Mouse (Mus musculus): ENCODE data around the gene Pttg1. TPM values are rescaled to one million over a fixed set of nuclear protein-coding genes. Genes with fewer than 3 reads are reported as not detected.
A peak's percentile ranks its signal among the peaks of the same experiment; 100 is the strongest.

The Pttg1 gene
- polyA plus RNA-seq, 1 experiment from 2014 or later, result 62.8 TPM

- 76% methylated on average over 4 of the region's 4 CpGs for WGBS
These were observed 25.3 kb upstream of the Pttg1 start for GRCm38 (mm10) chr11:43451322-43451721.

DNA sequence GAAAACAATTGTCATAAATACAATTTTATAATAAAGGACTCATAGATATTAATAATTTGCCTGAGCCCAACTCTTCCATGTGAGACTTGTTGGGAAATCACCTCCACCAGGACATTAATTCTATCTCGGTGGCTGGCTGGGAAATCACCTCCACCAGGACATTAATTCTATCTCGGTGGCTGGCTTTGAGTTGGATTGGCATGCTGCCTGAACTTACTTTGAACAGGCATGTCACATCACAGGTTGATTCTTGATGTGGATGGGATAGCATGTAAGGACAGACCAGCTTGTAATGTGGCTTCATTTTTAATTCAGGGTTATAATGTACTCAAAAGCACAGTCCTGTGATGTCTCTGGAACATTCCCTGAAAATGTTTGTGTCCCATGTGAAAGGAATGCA, 23.9 kb upstream of the Pttg1 start:
- Histone ChIP-seq H3K9ac (ENCODE audit: low read length) (no peak overlapping the region), H3K4me1 (ENCODE audit: control insufficient read depth, insufficient read depth, low read length) (no peaks in the 10 kb centered on the region), H3K4me2 (ENCODE audit: low read depth) (no peak overlapping the region), H3K4me3 (ENCODE audit: low read depth, low read length) (no peak overlapping the region), H3K9me3 (ENCODE audit: control insufficient read depth, low read length) (no peaks in the 10 kb centered on the region), H3K27ac (ENCODE audit: low read depth, low read length) (no peak overlapping the region), H3K36me3 (ENCODE audit: control insufficient read depth, insufficient read depth, low read length) (peaks cover 11% of the 10 kb centered on the region), H3K27me3 (ENCODE audit: control insufficient read depth, insufficient read depth, low read length) (no peaks in the 10 kb centered on the region)
- no peak for ATAC-seq (ENCODE audit: insufficient read depth, low FRiP score, low TSS enrichment)
- no peak for DNase-seq (ENCODE audit: low spot score)
- 92% methylated on average over 2 of the region's 2 CpGs for WGBS

More at GRCm38 (mm10) chr11:43451322-43451721, 25.3 kb upstream of the Pttg1 start:
- H3K27ac ChIP-seq (ENCODE audit: low read depth, low read length), result no peak overlapping the region
- H3K4me1 ChIP-seq (ENCODE audit: control insufficient read depth, insufficient read depth, low read length), result no peaks in the 10 kb centered on the region
- no peak overlapping the region for H3K9ac ChIP-seq (ENCODE audit: low read length)
- peaks cover 4% of the 10 kb centered on the region for H3K36me3 ChIP-seq (ENCODE audit: control insufficient read depth, insufficient read depth, low read length)
- no peak for ATAC-seq (ENCODE audit: insufficient read depth, low FRiP score, low TSS enrichment)
- no peaks in the 10 kb centered on the region for H3K9me3 ChIP-seq (ENCODE audit: control insufficient read depth, low read length)
- H3K27me3 ChIP-seq (ENCODE audit: control insufficient read depth, insufficient read depth, low read length), result no peaks in the 10 kb centered on the region
- DNase-seq (ENCODE audit: low spot score), result no peak
- no peak overlapping the region for H3K4me2 ChIP-seq (ENCODE audit: low read depth)
- no peak overlapping the region for H3K4me3 ChIP-seq (ENCODE audit: low read depth, low read length)

DNA sequence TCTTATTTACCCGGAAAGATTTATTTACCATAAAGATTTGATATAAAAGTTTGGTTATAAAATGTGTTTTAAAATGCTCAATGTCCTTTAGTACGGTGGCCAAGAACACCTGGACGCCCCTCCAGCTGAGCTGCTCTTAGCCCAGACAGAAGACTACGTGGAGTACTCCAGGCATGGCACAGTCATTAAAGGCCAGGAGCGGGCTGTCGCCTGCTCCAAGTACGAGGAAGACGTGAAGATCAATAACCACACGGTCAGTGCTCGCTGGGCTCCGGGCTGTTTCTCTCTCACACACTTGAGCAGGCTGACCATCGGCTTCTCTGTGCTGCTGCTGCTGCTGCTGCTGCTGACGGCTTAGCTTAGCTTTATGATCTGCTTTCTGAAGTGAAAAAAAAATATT, 17.1 kb upstream of the Pttg1 start:
- no peak overlapping the region for H3K9ac ChIP-seq (ENCODE audit: low read length)
- peaks cover 28% of the 10 kb centered on the region for H3K36me3 ChIP-seq (ENCODE audit: control insufficient read depth, insufficient read depth, low read length)
- DNase-seq (ENCODE audit: low spot score), result no peak
- H3K27me3 ChIP-seq (ENCODE audit: control insufficient read depth, insufficient read depth, low read length), result no peaks in the 10 kb centered on the region
- no peak overlapping the region for H3K27ac ChIP-seq (ENCODE audit: low read depth, low read length)
- no peak overlapping the region for H3K4me3 ChIP-seq (ENCODE audit: low read depth, low read length)
- no peaks in the 10 kb centered on the region for H3K4me1 ChIP-seq (ENCODE audit: control insufficient read depth, insufficient read depth, low read length)
- WGBS, result 94% methylated on average over 13 of the region's 13 CpGs
- no peak for ATAC-seq (ENCODE audit: insufficient read depth, low FRiP score, low TSS enrichment)
- H3K4me2 ChIP-seq (ENCODE audit: low read depth), result no peak overlapping the region
- no peaks in the 10 kb centered on the region for H3K9me3 ChIP-seq (ENCODE audit: control insufficient read depth, low read length)

DNA sequence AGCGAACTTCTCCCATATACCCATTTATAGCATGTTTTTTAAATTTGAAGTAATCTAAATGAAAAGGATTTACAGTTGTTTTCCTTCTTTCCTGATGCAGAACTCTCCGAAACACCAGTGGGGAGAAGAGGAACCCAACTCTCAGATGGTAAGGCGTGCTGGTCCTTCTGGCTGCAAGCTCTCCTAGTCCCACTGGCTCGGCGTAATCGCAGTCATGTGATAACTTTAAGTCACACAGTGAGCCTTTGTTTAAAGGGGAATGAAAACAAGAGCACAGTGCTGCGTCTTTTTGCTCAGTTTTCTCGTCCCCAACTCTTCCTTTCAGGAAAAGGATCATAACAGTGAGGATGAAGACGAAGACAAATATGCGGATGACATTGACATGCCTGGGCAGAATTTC, 15.1 kb upstream of the Pttg1 start:
- WGBS, result 94% methylated on average over 10 of the region's 10 CpGs
- no peak overlapping the region for H3K4me2 ChIP-seq (ENCODE audit: low read depth)
- H3K36me3 ChIP-seq (ENCODE audit: control insufficient read depth, insufficient read depth, low read length), result peaks cover 25% of the 10 kb centered on the region
- H3K9me3 ChIP-seq (ENCODE audit: control insufficient read depth, low read length), result no peaks in the 10 kb centered on the region
- H3K27ac ChIP-seq (ENCODE audit: low read depth, low read length), result no peak overlapping the region
- ATAC-seq (ENCODE audit: insufficient read depth, low FRiP score, low TSS enrichment), result no peak
- no peaks in the 10 kb centered on the region for H3K4me1 ChIP-seq (ENCODE audit: control insufficient read depth, insufficient read depth, low read length)
- H3K4me3 ChIP-seq (ENCODE audit: low read depth, low read length), result no peak overlapping the region
- DNase-seq (ENCODE audit: low spot score), result no peak
- H3K9ac ChIP-seq (ENCODE audit: low read length), result no peak overlapping the region
- H3K27me3 ChIP-seq (ENCODE audit: control insufficient read depth, insufficient read depth, low read length), result no peaks in the 10 kb centered on the region

DNA sequence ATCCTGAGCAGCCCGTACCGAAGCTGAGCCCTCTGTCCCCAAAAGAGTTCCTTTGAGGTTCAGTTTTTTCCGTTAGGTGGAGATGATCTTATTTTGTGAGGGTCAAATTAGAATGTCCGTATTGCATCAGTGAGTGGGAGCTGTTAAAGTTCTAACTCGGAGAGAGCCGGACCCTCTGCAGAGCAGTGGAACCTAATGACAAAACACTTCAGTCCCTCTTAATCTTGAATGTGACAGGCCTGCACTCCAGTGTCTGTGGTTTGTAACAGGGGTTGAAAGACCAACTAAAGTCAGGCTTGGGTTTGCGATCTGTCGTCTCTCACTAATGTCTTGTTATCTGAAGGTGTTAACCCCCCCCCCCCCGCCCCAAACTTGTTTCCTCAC, 8.0 kb upstream of the Pttg1 start:
- H3K4me2 ChIP-seq (ENCODE audit: low read depth), result peak overlapping the region; percentile 75
- peaks cover 4% of the 10 kb centered on the region; the same call in 1 of the 2 replicates for H3K4me1 ChIP-seq (ENCODE audit: control insufficient read depth, insufficient read depth, low read length)
- no peaks in the 10 kb centered on the region for H3K27me3 ChIP-seq (ENCODE audit: control insufficient read depth, insufficient read depth, low read length)
- H3K27ac ChIP-seq (ENCODE audit: low read depth, low read length), result no peak overlapping the region
- ATAC-seq (ENCODE audit: insufficient read depth, low FRiP score, low TSS enrichment) (peak; percentile 45), DNase-seq (ENCODE audit: low spot score) (no peak)
- 2% methylated on average over 9 of the region's 9 CpGs for WGBS
- H3K4me3 ChIP-seq (ENCODE audit: low read depth, low read length), result peak overlapping the region; percentile 84
- no peaks in the 10 kb centered on the region for H3K36me3 ChIP-seq (ENCODE audit: control insufficient read depth, insufficient read depth, low read length)
- no peaks in the 10 kb centered on the region for H3K9me3 ChIP-seq (ENCODE audit: control insufficient read depth, low read length)
- peak overlapping the region; percentile 70 for H3K9ac ChIP-seq (ENCODE audit: low read length)

DNA sequence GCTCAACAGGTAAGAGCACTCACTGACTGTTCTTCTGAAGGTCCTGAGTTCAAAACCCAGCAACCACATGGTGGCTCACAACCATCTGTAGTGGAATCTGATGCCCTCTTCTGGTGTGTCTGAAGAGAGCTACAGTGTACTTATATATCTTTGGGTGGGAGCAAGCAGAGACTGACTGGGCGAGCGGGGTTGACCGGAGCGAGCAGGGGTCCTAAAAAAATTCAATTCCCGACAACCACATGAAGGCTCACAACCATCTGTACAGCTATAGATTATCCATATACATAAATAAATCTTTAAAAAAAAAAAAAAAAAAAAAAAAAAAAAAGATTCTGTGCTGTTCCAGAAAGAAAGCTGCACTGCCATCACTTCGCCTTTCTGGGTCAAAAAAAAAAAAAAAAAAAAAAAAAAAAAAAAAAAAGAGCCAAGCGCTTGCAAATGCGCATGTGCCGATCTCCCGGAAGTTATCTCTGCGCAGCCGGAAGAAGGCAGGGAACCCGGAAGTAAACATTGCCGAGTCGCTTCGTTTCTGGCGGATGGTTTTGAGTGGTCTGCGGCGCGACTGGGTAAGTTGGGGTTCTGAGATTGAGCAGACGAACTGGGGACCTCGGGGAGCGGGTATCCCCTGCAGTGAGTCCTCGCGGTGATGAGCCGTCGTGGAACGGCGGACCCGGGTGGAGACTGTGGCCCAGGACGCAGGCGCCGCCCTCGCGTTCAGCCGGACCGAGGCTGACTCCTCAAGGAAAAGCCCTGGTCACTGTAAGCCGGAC, 7.4 kb upstream of the Pttg1 start, which contains the start of gene Slu7:
Gene Slu7, plus strand, starts transcription at position 491 of the 770 bp plus-strand sequence.
- H3K27me3 ChIP-seq (ENCODE audit: control insufficient read depth, insufficient read depth, low read length), result no peaks in the 10 kb centered on the region
- peak; percentile 85 for ATAC-seq (ENCODE audit: insufficient read depth, low FRiP score, low TSS enrichment)
- H3K4me2 ChIP-seq (ENCODE audit: low read depth), result peak within 1 kb of the TSS; percentile 75
- H3K36me3 ChIP-seq (ENCODE audit: control insufficient read depth, insufficient read depth, low read length), result no peaks in the 10 kb centered on the region
- 8% methylated on average over 38 of the region's 38 CpGs for WGBS
- peak; percentile 79 for DNase-seq (ENCODE audit: low spot score)
- H3K27ac ChIP-seq (ENCODE audit: low read depth, low read length), result no peak within 1 kb of the TSS
- peak within 1 kb of the TSS; percentile 70 for H3K9ac ChIP-seq (ENCODE audit: low read length)
- peaks cover 4% of the 10 kb centered on the region; the same call in 1 of the 2 replicates for H3K4me1 ChIP-seq (ENCODE audit: control insufficient read depth, insufficient read depth, low read length)
- H3K4me3 ChIP-seq (ENCODE audit: low read depth, low read length), result peak within 1 kb of the TSS; percentile 84
- H3K9me3 ChIP-seq (ENCODE audit: control insufficient read depth, low read length), result no peaks in the 10 kb centered on the region

DNA sequence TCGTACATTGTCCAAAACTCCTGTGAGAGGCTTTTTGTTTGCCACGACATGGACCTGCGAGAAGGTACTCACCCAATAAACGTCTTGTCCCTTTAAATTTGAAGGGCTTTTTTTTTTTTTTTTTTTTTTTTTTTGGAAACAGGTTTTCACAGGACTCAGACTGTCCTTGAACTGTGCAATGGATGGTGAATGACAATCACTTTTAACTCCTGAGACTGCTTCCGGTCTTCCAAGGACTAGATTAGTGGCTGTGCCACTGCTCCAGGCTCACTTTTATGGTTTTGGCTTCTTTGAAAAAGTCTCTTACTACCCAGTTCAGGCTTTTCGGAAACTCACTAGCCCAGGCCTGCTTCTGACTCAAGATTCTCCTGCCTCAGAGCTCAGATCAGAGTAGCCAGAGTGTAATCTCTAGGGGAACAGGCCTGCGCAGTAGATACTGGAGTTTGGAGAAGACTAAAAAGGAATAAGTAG, 398 bp upstream of the Pttg1 start:
- peak; percentile 56; the same call in 1 of the 2 replicates for ATAC-seq (ENCODE audit: insufficient read depth, low FRiP score, low TSS enrichment)
- WGBS, result 19% methylated on average over 7 of the region's 7 CpGs

GRCm38 (mm10) chr11:43425166-43425709, 813 bp downstream of the Pttg1 start:
- Histone ChIP-seq H3K27ac (ENCODE audit: low read depth, low read length) (no peak overlapping the region), H3K4me2 (ENCODE audit: low read depth) (peak overlapping the region; percentile 52), H3K27me3 (ENCODE audit: control insufficient read depth, insufficient read depth, low read length) (no peaks in the 10 kb centered on the region), H3K9ac (ENCODE audit: low read length) (no peak overlapping the region), H3K9me3 (ENCODE audit: control insufficient read depth, low read length) (no peaks in the 10 kb centered on the region), H3K4me1 (ENCODE audit: control insufficient read depth, insufficient read depth, low read length) (no peaks in the 10 kb centered on the region), H3K36me3 (ENCODE audit: control insufficient read depth, insufficient read depth, low read length) (no peaks in the 10 kb centered on the region), H3K4me3 (ENCODE audit: low read depth, low read length) (no peak overlapping the region)
- no peak for DNase-seq (ENCODE audit: low spot score)
- no peak for ATAC-seq (ENCODE audit: insufficient read depth, low FRiP score, low TSS enrichment)
- 94% methylated on average over 9 of the region's 9 CpGs for WGBS

More for the DNA sequence above, 398 bp upstream of the Pttg1 start:
- Histone ChIP-seq H3K4me2 (ENCODE audit: low read depth) (peak overlapping the region; percentile 52), H3K36me3 (ENCODE audit: control insufficient read depth, insufficient read depth, low read length) (no peaks in the 10 kb centered on the region), H3K9me3 (ENCODE audit: control insufficient read depth, low read length) (no peaks in the 10 kb centered on the region), H3K4me3 (ENCODE audit: low read depth, low read length) (peak overlapping the region; percentile 44), H3K27me3 (ENCODE audit: control insufficient read depth, insufficient read depth, low read length) (no peaks in the 10 kb centered on the region), H3K4me1 (ENCODE audit: control insufficient read depth, insufficient read depth, low read length) (no peaks in the 10 kb centered on the region), H3K27ac (ENCODE audit: low read depth, low read length) (no peak overlapping the region), H3K9ac (ENCODE audit: low read length) (peak overlapping the region; percentile 15; the same call in 1 of the 2 replicates)
- no peak for DNase-seq (ENCODE audit: low spot score)

- no peaks in the 10 kb centered on the region for H3K27me3 ChIP-seq (ENCODE audit: control insufficient read depth, insufficient read depth, low read length)
- H3K36me3 ChIP-seq (ENCODE audit: control insufficient read depth, insufficient read depth, low read length), result no peaks in the 10 kb centered on the region
- H3K4me2 ChIP-seq (ENCODE audit: low read depth), result no peak overlapping the region
- 70% methylated on average over 5 of the region's 5 CpGs for WGBS
- H3K9ac ChIP-seq (ENCODE audit: low read length), result no peak overlapping the region
- no peaks in the 10 kb centered on the region for H3K9me3 ChIP-seq (ENCODE audit: control insufficient read depth, low read length)
- DNase-seq (ENCODE audit: low spot score) (no peak), ATAC-seq (ENCODE audit: insufficient read depth, low FRiP score, low TSS enrichment) (no peak)
- H3K4me3 ChIP-seq (ENCODE audit: low read depth, low read length), result no peak overlapping the region
- H3K4me1 ChIP-seq (ENCODE audit: control insufficient read depth, insufficient read depth, low read length), result no peaks in the 10 kb centered on the region
- H3K27ac ChIP-seq (ENCODE audit: low read depth, low read length), result no peak overlapping the region
These were observed 1.7 kb downstream of the Pttg1 start for GRCm38 (mm10) chr11:43424386-43424785.

All from neural tube, embryonic 11.5 days (tissue).